Mouse (Mus musculus) liver, embryonic 15.5 days (tissue): ENCODE data around the gene Adipoq. TPM values are rescaled to one million over a fixed set of nuclear protein-coding genes. Genes with fewer than 3 reads are reported as not detected.
A peak's percentile ranks its signal among the peaks of the same experiment; 100 is the strongest.

Source experiments
- ATAC-seq: fragments of 200-750 bp; cut with Nextera tagmentation; 2 replicates; pipeline ENCODE4 v1.8.0; 2017; ENCODE audit warnings: moderate number of reproducible peaks, mild to moderate bottlenecking, moderate library complexity; ENCODE audit not compliant: insufficient read depth
- H3K27ac ChIP-seq: fragments of 300-500 bp; sonication (generic); replicated peaks from 2 replicates; pipeline ENCODE4 v1.5.1; 2015; ENCODE audit warnings: mild to moderate bottlenecking, inconsistent platforms
- H3K27me3 ChIP-seq: fragments of 300-500 bp; sonication (generic); 2 replicates; pipeline ENCODE4 v1.6.1; 2015; ENCODE audit warnings: mild to moderate bottlenecking, inconsistent platforms
- H3K36me3 ChIP-seq: fragments of 300-500 bp; sonication (generic); replicated peaks from 2 replicates; pipeline ENCODE4 v1.6.1; 2015; ENCODE audit warnings: moderate library complexity, mild to moderate bottlenecking, inconsistent platforms
- H3K4me1 ChIP-seq: fragments of 300-500 bp; sonication (generic); replicated peaks from 2 replicates; pipeline ENCODE4 v1.6.1; 2015; ENCODE audit warnings: inconsistent platforms
- H3K4me2 ChIP-seq: fragments of 300-500 bp; sonication (generic); 2 replicates; pipeline ENCODE4 v1.6.1; 2015; ENCODE audit warnings: moderate library complexity, mild to moderate bottlenecking, inconsistent platforms
- H3K4me3 ChIP-seq: fragments of 300-500 bp; sonication (generic); replicated peaks from 2 replicates; pipeline ENCODE4 v1.5.1; 2015; ENCODE audit warnings: mild to moderate bottlenecking, inconsistent platforms
- H3K9ac ChIP-seq: fragments of 300-500 bp; sonication (generic); 2 replicates; pipeline ENCODE4 v1.6.1; 2015; ENCODE audit warnings: moderate library complexity, mild to moderate bottlenecking, inconsistent platforms
- H3K9me3 ChIP-seq: fragments of 300-500 bp; sonication (generic); replicated peaks from 2 replicates; pipeline ENCODE4 v1.6.1; 2016; ENCODE audit warnings: inconsistent platforms
- WGBS: fragments of 180-500 bp; shearing (Covaris S2); methylation state at CpG from one replicate; pipeline ENCODE4 v1.1.7; 2015; ENCODE audit warnings: mixed read lengths; ENCODE audit not compliant: insufficient replicate concordance; 5-methylcytosine and 5-hydroxymethylcytosine counted together
- polyA plus RNA-seq: library from polyadenylated mRNA; unstranded; fragments of >200 nt; fragmentation: Nextera tagmentation; extraction: Ambion mirVana; gene quantifications from 2 replicates; pipeline ENCODE4 v1.2.1, GENCODE M21; 2015

Adipoq gene
- polyA plus RNA-seq, 1 experiment from 2014 or later: not detected

DNA sequence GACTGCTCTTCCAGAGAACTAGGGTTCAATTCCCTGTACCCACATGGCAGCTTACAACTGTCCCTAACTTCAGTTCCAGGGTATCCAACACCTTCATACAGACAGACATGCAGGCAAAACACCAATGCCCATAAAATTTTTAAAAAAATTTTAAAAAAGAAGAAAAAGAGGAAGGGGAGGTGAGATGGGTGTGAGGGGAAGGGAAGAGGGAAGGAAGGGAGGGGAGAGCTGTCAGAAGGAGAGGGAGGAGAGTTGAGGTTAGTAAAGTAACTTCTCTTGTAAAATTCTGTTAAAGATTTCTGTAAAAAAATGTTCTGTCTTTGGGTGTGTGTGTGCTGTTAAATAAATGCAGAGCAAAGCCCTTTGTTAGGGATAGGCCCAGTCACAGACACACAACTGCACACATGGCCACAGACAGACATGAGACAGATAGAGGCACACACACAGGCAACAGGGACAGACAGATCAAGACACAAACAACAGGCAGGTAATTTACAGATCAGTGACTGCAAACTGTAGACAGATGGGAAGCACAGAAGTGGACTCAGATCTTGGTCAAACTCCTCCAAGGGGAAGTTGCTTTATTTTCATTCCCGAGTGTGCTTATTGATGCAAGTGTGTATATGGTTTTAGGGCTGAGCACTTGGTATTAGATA is 35.7 kb downstream of the Adipoq start:
- no peak for ATAC-seq
- Histone ChIP-seq H3K4me2 (no peak overlapping the region), H3K4me1 (peaks cover 4% of the 10 kb centered on the region; the same call in 1 of the 2 replicates), H3K9ac (no peak overlapping the region), H3K27me3 (no peaks in the 10 kb centered on the region), H3K27ac (peak overlapping the region; percentile 51; the same call in 1 of the 2 replicates), H3K4me3 (no peak overlapping the region), H3K9me3 (no peaks in the 10 kb centered on the region), H3K36me3 (no peaks in the 10 kb centered on the region)
- WGBS: 18% methylated on average over 1 of the region's 1 CpGs

DNA sequence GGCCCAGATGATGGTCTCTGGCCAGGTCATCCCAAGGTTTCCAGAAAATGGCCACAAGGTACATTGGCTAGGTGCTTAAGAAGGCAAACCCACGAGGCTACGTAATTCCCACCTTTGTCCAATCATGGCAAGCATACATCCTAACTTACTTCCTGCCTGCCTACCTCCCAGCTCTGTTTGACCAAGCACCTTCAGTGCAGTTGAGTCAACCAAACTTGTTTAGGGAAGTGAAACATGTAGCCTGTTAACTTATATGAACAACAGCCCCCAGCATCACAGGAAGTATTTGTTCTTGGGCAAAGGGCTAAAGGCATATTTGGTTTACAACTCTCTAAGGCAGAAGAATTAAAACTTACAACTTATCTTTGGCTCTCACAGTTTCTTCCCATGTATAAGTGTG is 39.5 kb downstream of the Adipoq start:
- no peak overlapping the region for H3K27ac ChIP-seq
- H3K4me3 ChIP-seq: no peak overlapping the region
- ATAC-seq: no peak
- no peaks in the 10 kb centered on the region for H3K27me3 ChIP-seq
- no peaks in the 10 kb centered on the region for H3K36me3 ChIP-seq
- H3K4me1 ChIP-seq: peaks cover 4% of the 10 kb centered on the region; the same call in 1 of the 2 replicates
- H3K9ac ChIP-seq: no peak overlapping the region
- H3K9me3 ChIP-seq: no peaks in the 10 kb centered on the region
- WGBS: 52% methylated on average over 2 of the region's 2 CpGs
- no peak overlapping the region for H3K4me2 ChIP-seq

GRCm38 (mm10) chr16:23186418-23186817 is 40.1 kb downstream of the Adipoq start:
- no peaks in the 10 kb centered on the region for H3K36me3 ChIP-seq
- H3K4me1 ChIP-seq: peaks cover 4% of the 10 kb centered on the region; the same call in 1 of the 2 replicates
- ATAC-seq: no peak
- H3K4me2 ChIP-seq: no peak overlapping the region
- WGBS: 43% methylated on average over 4 of the region's 4 CpGs
- no peak overlapping the region for H3K9ac ChIP-seq
- no peak overlapping the region for H3K4me3 ChIP-seq
- H3K27me3 ChIP-seq: no peaks in the 10 kb centered on the region
- H3K27ac ChIP-seq: no peak overlapping the region
- H3K9me3 ChIP-seq: no peaks in the 10 kb centered on the region

DNA sequence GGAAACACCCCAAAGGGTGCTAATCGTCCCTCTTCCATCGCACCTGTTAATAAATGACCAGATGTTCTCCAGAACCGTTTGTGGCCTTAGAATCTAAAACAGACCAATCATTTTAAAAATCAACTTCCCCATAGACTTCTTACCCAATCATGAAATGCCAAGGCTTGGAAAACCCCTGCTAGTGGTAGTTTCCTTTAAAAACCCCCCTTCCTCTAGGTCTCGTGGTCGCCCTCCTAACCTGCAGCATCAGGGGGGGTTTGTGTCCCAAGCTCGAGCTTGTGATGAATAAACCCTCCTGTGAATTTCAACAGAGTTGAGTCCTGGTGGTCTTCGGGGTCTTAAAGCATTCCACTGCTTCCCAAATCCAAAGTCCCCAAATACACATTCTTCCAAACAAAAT is 41.6 kb downstream of the Adipoq start:
- Histone ChIP-seq H3K4me1 (no peaks in the 10 kb centered on the region), H3K9me3 (no peaks in the 10 kb centered on the region), H3K9ac (no peak overlapping the region), H3K4me2 (no peak overlapping the region), H3K36me3 (no peaks in the 10 kb centered on the region), H3K27ac (no peak overlapping the region), H3K27me3 (no peaks in the 10 kb centered on the region), H3K4me3 (no peak overlapping the region)
- no peak for ATAC-seq
- 60% methylated on average over 7 of the region's 7 CpGs for WGBS

DNA sequence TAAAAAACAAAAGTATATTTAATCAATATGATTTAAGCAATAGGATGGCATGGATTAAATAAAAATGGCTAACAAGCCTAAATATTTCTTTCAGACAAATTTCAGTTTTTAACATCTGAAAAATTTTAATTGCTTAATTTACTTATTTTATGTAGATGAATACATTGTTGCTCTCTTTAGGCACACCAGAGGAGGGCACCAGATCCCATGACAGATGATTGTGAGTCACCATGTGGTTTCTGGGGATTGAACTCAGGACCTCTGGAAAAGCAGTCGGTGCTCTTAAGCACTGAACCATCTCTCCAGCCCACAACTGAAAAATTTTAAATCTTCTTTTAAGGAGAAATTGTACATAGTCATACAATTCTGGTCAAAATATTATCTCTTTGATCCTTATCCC is 43.3 kb downstream of the Adipoq start:
- WGBS: 54% methylated on average over 1 of the region's 1 CpGs
- no peaks in the 10 kb centered on the region for H3K27me3 ChIP-seq
- no peaks in the 10 kb centered on the region for H3K4me1 ChIP-seq
- no peak overlapping the region for H3K4me2 ChIP-seq
- ATAC-seq: no peak
- H3K36me3 ChIP-seq: no peaks in the 10 kb centered on the region
- no peak overlapping the region for H3K4me3 ChIP-seq
- H3K9ac ChIP-seq: no peak overlapping the region
- H3K27ac ChIP-seq: no peak overlapping the region
- H3K9me3 ChIP-seq: no peaks in the 10 kb centered on the region

GRCm38 (mm10) chr16:23191560-23192242 is 45.4 kb downstream of the Adipoq start:
- Histone ChIP-seq H3K4me2 (no peak overlapping the region), H3K4me3 (no peak overlapping the region), H3K36me3 (no peaks in the 10 kb centered on the region), H3K27ac (no peak overlapping the region), H3K27me3 (no peaks in the 10 kb centered on the region), H3K4me1 (no peaks in the 10 kb centered on the region), H3K9me3 (no peaks in the 10 kb centered on the region), H3K9ac (no peak overlapping the region)
- no peak for ATAC-seq
- 55% methylated on average over 9 of the region's 9 CpGs for WGBS

- Histone ChIP-seq H3K36me3 (no peaks in the 10 kb centered on the region), H3K9me3 (no peaks in the 10 kb centered on the region), H3K4me3 (no peak overlapping the region), H3K27ac (no peak overlapping the region), H3K9ac (no peak overlapping the region), H3K4me2 (no peak overlapping the region), H3K4me1 (no peaks in the 10 kb centered on the region), H3K27me3 (no peaks in the 10 kb centered on the region)
- ATAC-seq: no peak
- WGBS: 40% methylated on average over 7 of the region's 7 CpGs
Observed at GRCm38 (mm10) chr16:23195618-23196017, 49.3 kb downstream of the Adipoq start.

DNA sequence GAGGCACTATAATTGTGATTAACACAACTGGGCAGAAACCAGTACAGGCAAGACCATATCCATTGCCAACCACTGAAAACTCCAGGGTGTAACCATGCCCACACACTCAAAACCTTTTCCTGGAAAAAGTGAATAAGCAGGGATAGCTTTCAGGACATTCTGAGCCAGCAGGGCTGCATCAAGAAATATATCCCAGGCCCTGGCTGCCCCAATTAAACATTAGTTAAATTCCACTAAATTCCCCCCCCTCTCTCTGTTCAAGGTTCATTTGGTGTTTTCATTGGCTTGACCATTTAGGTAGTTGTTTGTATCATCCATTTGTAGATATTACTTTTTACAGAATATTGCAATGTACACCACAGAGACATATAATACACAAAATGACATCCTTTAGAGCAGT is 50.0 kb downstream of the Adipoq start:
- H3K36me3 ChIP-seq: no peaks in the 10 kb centered on the region
- no peaks in the 10 kb centered on the region for H3K27me3 ChIP-seq
- H3K9ac ChIP-seq: no peak overlapping the region
- ATAC-seq: no peak
- H3K4me2 ChIP-seq: no peak overlapping the region
- no peaks in the 10 kb centered on the region for H3K4me1 ChIP-seq
- H3K4me3 ChIP-seq: no peak overlapping the region
- no peak overlapping the region for H3K27ac ChIP-seq
- H3K9me3 ChIP-seq: no peaks in the 10 kb centered on the region

DNA sequence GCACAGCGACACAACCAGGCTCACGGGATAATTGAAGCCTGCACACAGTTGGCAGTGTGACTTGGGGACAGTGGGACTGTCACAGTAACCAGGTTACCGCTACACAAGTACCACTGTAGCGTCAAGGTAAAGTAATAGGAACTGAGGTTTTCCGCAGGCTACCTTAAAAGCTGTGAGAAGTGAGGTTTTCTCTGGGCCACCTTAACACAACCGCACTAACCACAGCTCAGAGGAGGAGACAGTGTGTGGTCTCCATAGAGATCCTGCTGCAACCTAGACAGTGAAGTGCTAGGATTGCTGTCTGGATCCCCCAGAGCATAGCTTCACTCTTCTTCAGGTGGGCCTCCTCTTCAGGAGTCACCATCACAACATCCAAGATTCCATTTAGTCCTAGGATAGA is 50.5 kb downstream of the Adipoq start:
- Histone ChIP-seq H3K9me3 (no peaks in the 10 kb centered on the region), H3K4me3 (no peak overlapping the region), H3K9ac (no peak overlapping the region), H3K4me1 (no peaks in the 10 kb centered on the region), H3K27me3 (no peaks in the 10 kb centered on the region), H3K27ac (no peak overlapping the region), H3K4me2 (no peak overlapping the region), H3K36me3 (no peaks in the 10 kb centered on the region)
- 77% methylated on average over 6 of the region's 6 CpGs for WGBS
- no peak for ATAC-seq

DNA sequence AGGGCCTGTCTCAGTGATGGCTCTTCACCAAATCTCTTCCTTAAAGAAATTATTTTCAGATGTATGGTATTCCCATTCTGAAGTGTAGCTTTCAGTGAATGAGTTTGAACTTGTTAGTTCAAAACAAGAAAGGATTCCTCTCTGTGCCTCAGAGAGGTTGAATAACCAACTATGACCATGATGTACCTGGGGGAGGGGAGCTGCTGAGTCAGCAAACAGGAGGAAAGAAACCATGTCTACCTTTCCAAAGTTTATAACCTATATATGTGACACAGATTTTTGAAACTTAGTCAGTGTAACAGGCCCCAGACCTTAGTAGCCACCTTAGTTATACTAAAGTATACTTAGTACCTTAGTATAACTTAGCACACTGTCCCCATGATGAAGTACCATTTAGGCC is 55.2 kb downstream of the Adipoq start:
- ATAC-seq: no peak
- H3K27me3 ChIP-seq: no peaks in the 10 kb centered on the region

More for the DNA sequence above, 55.2 kb downstream of the Adipoq start:
- no peaks in the 10 kb centered on the region for H3K9me3 ChIP-seq
- no peaks in the 10 kb centered on the region for H3K36me3 ChIP-seq
- H3K4me2 ChIP-seq: no peak overlapping the region
- no peak overlapping the region for H3K27ac ChIP-seq
- no peak overlapping the region for H3K9ac ChIP-seq
- H3K4me1 ChIP-seq: no peaks in the 10 kb centered on the region
- H3K4me3 ChIP-seq: no peak overlapping the region
